Mouse (Mus musculus): ENCODE measurements at regions not wholly inside any gene's neighbourhood (a gene's known extent, or its start where the extent isn't known, plus 50 kb on each side); places are given as distances from the start of the nearest gene placed in this dataset.
"Not testable (repeated sequence)": the region's sequence is repeated elsewhere in the genome, so short reads cannot be mapped to it uniquely, and the experiment has no call there.

GRCm38 (mm10) chr13:102016518-102016917 is 248.5 kb upstream of the Pik3r1 start:
- in situ Hi-C loops (cut with MboI; ENCODE audit: unreplicated experiment in 2 of 2) = no loop called here

DNA sequence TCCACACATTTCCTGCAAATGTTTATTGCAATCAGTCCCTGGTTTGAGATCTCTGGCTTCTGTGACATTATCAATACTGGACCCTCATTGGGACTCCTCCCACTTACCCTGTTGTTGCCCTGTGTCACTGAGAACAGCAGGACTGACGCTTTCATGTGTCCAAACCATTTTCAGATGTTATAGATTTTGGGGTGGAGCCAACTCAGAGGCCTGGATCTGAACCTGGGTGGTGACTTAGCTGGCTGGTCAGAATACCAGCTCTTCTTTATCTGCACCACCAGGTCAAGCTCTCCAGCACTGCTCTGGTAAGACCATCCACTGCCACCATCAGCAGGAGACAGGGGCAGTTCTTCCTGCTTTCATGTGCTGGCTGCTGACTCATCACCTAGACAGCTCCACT is 254.3 kb upstream of the Pik3r1 start:
- in situ Hi-C loops (cut with MboI; ENCODE audit: unreplicated experiment in 2 of 2) = no loop called here

DNA sequence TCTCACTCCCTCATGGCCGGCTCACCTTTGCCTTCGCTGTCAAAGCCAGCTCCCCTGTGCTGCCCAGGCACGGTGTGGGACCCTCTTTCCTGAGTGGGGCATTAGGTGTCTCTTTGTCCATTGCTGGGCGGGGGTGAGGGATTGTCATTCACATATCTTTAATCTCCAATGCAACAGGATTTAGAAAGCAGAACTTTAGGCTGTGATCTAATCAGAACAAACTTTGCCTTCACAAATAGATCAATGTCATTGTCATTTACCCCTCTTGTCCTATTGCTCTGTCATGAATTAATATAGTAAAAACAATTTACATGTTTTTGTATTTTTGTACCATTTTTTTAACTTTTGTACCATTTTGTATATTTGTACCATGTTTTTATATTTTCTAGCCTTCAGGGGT is 254.7 kb upstream of the Pik3r1 start:
- in situ Hi-C loops (cut with MboI; ENCODE audit: unreplicated experiment in 2 of 2) = no loop called here

DNA sequence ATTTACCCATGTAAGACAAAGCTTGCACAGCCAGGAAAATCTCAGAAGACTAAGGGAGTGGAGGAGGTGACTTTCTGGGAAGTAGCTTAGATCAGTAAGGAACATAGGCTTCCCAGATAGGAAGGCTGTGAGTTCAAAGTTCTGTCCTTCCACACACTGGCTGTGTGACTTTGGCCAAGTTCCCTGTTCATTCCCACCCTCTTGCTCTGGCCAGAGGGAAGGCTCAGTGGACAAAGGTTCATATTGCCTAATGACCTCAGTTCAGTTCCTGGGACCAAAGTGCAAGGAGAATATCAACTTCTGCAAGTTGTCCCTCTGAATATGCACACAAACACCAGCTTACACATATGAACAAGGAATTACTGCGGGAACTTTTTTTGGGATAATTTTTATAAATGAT is 255.6 kb upstream of the Pik3r1 start:
- in situ Hi-C loops (cut with MboI; ENCODE audit: unreplicated experiment in 2 of 2) = no loop called here

DNA sequence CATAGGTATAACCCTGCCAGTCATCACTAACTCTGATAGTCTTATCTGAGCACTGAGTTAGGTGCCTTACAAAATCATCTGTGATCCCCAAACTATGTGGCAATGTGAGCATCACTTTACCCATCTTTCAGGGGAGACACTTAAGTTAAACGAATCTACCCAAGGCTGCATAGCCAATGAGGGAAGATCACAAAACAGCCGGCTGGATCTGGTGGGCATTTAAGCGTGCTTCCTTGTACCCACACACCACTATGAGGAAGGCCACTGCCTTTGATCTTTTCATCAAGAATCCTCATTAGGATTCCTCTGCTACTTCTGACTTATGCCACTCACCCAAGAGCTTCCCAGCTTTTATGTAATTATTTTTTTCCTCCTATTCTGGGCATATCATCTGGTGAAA is 257.1 kb upstream of the Pik3r1 start:
- in situ Hi-C loops (cut with MboI; ENCODE audit: unreplicated experiment in 2 of 2) = no loop called here

GRCm38 (mm10) chr13:102025547-102025946 is 257.5 kb upstream of the Pik3r1 start:
- in situ Hi-C loops (cut with MboI; ENCODE audit: unreplicated experiment in 2 of 2) = not testable (repeated sequence)

DNA sequence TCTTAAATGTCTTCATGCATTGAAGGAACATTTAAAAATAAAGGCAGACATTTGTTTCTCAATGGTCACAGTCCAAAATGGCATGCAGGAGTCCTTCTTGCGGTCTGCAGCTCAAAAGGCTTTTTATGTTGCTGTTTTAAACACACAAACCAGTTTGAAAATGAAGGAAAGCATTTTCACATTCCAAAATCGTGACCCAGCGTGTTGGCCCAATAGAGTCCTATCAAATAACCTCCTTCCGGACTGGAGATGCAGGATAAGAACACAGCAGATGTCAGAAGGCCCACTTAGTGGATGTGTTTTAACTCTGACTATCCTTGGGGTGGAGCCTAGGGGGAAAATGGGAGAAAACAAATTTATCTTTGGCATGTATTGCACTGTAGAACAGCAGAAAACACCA is 263.4 kb upstream of the Pik3r1 start:
- in situ Hi-C loops (cut with MboI; ENCODE audit: unreplicated experiment in 2 of 2) = no loop called here

DNA sequence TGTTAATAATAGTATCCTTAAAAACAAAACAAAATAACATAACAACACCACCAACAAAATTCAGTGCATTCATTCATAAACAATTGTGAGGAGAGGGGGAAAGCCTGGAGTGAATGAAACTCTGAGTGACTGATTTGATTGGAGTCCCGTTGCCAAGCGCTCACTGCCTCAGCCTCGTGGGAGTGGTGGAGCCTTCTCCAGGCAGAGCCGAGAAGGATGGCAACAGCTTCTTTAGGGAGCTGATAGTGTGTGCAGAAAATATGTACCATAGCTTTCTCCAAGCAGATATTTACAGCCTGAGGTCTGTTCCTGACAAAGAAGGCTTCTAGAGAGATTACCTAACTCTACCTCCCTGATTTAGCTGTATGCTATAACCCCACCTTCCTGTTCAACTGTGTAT is 266.5 kb upstream of the Pik3r1 start:
- in situ Hi-C loops (cut with MboI; ENCODE audit: unreplicated experiment in 2 of 2) = no loop called here

DNA sequence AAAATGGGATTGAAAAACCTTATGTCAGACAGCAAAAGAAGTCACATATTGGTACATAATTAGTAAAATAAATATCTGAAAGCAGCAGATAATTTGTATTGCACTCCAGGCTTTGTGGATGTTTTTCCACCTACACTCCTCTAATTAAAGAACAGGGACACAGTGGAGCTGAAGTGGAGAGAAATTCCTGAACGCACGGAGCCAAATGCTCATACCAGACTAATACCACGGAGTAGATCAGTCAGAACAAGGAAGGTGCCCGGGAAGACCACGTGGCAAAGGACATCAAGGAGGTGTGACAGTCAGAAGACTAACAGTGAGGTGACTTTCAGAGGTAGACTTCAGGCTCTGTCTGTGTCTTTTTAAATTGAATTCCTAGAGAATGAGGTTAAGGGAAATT is 268.0 kb upstream of the Pik3r1 start:
- in situ Hi-C loops (cut with MboI; ENCODE audit: unreplicated experiment in 2 of 2) = no loop called here

GRCm38 (mm10) chr13:102036819-102037624 is 269.0 kb upstream of the Pik3r1 start:
- in situ Hi-C loops (cut with MboI; ENCODE audit: unreplicated experiment in 2 of 2) = no loop called here

DNA sequence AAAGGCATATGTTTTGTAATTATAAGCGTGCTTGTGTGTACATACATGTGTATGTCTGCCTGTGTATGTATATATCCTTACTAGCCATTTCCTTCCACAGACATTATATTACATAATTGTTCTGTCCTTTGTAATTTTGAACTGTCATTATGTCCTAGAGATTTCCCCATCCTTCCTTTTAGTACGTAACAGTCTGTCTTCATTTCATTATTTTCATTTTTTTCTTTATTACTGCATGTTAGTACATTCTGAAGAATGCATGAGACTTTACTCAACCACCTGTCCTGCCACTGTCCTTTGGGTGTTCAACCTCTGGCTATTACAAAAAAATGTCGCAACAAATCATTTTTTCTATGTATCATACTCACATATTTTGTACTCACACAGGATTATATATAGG is 292.2 kb upstream of the Pik3r1 start:
- in situ Hi-C loops (cut with MboI; ENCODE audit: unreplicated experiment in 2 of 2) = no loop called here

DNA sequence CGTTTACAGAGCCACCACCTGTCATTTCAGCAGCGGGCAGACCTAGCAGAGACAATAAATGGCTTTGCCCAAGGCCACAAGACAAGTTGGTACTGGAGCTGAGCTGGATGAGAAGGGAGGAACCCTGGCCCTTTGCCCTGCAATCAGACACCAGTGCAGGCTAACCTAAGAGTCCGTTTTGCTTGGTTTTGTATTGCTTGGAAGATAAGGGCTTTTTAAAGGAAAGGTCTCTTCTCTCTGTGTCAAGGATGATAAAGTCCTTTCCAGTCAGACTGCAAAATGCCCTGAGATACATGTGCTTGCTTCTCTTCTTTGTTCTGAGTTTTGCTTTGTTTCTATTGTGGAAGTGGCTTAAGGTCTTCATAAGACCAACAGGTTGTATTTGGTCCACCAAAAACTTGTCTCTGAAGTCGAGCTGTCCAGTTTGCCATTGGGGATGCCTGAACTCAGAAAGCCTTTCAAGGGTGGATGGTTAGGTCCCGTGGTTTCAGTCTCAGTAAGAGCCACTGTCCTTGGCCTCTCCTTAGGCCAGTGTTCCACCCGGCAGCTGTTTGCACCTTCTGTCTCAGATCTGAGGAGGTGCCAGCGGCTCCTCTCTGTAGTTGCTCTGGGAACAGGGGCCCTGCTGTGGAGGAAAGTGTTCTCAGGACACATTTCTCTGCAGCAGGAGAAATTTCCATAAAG is 296.7 kb upstream of the Pik3r1 start:
- in situ Hi-C loops (cut with MboI; ENCODE audit: unreplicated experiment in 2 of 2) = no loop called here

GRCm38 (mm10) chr13:102065274-102065640 is 297.2 kb upstream of the Pik3r1 start:
- in situ Hi-C loops (cut with MboI; ENCODE audit: unreplicated experiment in 2 of 2) = no loop called here

DNA sequence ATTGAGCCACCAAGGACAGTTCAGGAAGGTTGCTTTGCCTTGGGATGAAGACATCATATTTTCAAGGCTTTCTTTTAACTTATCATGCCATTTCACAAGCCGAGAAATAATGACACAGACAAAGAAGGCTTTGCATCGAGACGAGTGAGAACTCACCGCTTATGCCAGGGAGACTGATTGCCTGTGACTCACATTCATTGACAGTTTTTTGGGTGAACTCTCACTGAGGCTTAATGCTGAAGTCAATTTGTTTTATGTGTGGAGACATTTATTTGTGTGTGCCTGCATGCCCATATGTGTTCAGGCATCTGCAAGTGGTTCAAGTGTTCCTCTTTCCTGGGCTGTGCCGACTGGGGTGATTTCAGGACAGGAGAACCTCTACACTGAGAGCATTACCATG is 297.8 kb upstream of the Pik3r1 start:
- in situ Hi-C loops (cut with MboI; ENCODE audit: unreplicated experiment in 2 of 2) = no loop called here

GRCm38 (mm10) chr13:102070740-102071139 is 302.7 kb upstream of the Pik3r1 start:
- in situ Hi-C loops (cut with MboI; ENCODE audit: unreplicated experiment in 2 of 2) = no loop called here

DNA sequence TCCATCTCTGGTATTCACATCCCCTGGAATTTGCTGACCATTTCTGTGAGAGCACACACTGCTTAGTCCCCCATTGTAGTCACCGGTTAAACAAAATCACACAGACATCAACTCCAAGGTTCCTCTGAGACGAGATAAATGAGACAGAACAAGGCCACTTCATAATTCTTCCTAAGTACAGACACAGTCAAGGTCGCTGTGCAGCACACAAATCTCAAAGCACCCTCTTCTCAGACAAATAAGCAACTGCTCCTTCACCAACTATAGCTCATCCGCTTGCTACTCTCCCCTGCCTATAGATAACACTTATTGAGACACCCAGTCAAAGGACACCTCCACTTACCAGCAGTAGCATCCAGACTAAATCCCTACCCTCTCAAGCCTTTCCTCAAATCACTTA is 304.3 kb upstream of the Pik3r1 start:
- in situ Hi-C loops (cut with MboI; ENCODE audit: unreplicated experiment in 2 of 2) = no loop called here

DNA sequence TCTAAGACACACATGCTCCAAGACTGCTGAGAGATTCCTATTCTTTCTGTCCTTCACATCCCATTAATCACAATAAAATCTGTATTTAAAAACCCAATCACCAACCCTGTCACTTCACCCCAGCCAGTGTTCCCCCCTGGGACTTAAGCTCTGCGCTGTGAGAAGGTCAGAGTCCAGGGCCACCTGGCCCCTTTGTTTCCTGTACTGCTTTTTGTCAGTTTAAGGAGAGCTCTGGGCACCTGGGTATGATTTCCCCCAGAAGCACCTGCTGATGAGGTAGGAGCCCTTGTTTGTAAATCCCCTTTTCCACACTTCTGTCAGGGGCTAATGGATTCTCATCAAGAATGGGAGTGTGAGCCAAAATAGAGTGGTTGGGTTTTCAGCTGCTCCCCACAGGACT is 319.7 kb upstream of the Pik3r1 start:
- in situ Hi-C loops (cut with MboI; ENCODE audit: unreplicated experiment in 2 of 2) = no loop called here

- in situ Hi-C loops (cut with MboI; ENCODE audit: unreplicated experiment in 2 of 2) = no loop called here
Measured at GRCm38 (mm10) chr13:102089551-102089950, 321.5 kb upstream of the Pik3r1 start.

- in situ Hi-C loops (cut with MboI; ENCODE audit: unreplicated experiment in 2 of 2) = no loop called here
Measured at GRCm38 (mm10) chr13:102094193-102094592, 326.2 kb upstream of the Pik3r1 start.

GRCm38 (mm10) chr13:102103161-102103560 is 335.1 kb upstream of the Pik3r1 start:
- in situ Hi-C loops (cut with MboI; ENCODE audit: unreplicated experiment in 2 of 2) = no loop called here

- in situ Hi-C loops (cut with MboI; ENCODE audit: unreplicated experiment in 2 of 2) = no loop called here
Measured at GRCm38 (mm10) chr13:102106188-102106587, 338.2 kb upstream of the Pik3r1 start.

GRCm38 (mm10) chr13:102108204-102108603 is 340.2 kb upstream of the Pik3r1 start:
- in situ Hi-C loops (cut with MboI; ENCODE audit: unreplicated experiment in 2 of 2) = no loop called here
